Mouse (Mus musculus): ENCODE measurements at regions not wholly inside any gene's neighbourhood (a gene's known extent, or its start where the extent isn't known, plus 50 kb on each side); places are given as distances from the start of the nearest gene placed in this dataset.

DNA sequence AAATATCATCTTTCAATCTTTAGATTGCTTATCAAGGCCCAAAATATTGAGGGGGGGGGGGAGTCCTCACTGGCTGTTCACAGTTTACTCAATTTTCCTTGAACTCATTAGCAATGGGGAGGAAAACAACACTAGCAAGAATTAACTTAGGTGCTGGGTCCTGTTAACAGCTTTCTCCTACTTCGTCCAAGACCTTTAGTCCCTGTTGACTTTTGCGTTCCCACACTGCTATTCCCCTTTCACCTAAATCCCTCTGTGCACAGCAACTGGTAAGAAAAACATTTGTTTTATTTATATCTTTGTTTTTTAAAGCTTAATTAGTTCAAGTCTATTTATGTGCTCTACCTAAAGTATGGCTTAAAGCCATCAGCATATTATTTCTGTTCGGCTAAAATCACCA is 240.3 kb downstream of the Rnf152 start:
- no peak for DNase-seq

DNA sequence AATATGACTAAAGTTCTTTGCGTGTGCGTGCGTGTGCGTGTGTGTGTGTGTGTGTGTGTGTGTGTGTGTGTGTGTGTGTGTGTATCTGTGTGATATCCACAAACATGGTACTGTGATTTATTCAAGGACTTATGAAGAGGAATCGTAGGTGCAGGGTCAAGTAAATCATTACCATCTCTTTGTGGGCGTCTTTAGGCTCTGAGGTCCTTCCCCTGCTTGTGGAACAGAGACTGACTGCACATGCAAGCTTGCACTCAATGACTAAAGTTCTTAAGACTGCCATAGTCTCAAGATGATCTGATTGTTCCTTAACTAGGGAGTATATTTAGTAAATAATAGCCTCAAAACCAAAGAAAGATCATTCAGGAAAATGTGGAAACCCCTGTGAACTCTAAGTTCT is 241.1 kb downstream of the Rnf152 start:
- no peak for DNase-seq

DNA sequence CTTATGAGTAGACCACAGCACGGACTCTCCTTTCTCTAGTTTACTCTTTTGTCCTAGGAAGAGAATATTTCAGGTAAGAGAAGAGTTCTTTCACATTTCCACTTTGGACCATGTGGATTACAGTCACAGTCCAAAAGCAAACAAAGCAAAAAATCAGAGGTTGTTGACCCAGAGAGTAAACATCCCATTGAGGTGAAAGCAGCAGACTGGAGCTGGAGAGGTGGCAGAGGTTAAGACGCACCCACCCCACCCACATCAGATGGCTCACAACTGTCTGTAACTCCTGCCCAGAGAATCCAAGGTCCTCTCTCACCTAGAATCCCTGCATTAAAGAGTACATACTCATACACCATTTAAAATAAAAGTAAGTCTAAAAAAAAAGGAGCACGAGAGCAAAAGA is 241.7 kb downstream of the Rnf152 start:
- DNase-seq, result peak; percentile 34

DNA sequence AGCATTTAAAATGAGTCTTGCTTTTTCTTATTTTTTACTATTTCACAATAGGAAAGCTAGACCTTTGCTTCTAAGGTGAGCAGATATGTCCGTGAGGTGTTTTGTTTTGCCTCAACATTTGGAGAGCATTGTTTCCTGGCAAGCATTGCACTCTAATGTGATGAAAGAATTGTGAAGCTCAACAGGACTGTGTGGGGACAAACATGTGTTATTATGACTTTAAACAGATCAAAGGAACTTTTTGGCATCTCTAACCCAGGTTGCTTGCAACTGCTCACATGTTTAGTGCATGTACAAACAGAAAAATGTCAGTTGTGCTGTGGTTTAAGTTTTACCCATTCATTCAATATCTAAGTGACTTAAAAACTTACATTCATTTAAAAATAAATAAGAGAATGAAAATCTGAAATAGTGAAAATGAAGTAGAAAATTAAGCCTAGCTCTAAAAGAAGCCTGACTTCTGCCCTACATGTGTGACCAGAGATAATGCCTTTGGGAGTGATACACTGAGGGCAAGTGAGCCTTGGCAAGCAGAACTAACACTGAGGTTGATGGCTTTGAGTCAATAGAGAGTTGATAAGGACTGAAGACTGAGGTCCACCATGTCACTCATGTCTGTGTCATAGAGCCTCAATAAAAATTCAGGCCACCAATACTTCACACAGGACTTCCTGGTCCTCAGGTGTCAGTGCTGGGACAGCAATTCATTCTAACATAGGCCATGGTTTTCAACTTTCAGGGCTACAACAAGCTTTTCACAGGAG is 243.6 kb downstream of the Rnf152 start:
- no peak for DNase-seq

DNA sequence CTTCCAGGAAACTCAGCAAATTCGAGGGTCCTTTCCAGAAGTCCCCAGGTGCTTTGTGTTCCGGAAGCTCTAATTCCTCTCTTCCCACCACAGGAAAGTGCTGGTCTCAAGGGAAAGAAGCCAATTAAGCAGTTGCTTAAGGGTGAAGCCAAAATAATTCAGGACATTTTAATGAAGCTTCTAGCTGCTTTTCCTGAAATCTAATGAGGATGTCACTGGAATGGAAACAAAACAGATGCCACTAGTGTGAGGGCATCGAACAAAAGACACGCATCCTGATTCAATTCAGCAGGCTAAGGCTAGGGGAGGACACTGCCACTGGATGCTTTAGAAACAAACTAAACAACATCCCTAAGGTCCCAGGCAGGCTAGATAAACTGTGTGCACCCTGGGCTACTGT is 245.3 kb downstream of the Rnf152 start:
- DNase-seq, result no peak

DNA sequence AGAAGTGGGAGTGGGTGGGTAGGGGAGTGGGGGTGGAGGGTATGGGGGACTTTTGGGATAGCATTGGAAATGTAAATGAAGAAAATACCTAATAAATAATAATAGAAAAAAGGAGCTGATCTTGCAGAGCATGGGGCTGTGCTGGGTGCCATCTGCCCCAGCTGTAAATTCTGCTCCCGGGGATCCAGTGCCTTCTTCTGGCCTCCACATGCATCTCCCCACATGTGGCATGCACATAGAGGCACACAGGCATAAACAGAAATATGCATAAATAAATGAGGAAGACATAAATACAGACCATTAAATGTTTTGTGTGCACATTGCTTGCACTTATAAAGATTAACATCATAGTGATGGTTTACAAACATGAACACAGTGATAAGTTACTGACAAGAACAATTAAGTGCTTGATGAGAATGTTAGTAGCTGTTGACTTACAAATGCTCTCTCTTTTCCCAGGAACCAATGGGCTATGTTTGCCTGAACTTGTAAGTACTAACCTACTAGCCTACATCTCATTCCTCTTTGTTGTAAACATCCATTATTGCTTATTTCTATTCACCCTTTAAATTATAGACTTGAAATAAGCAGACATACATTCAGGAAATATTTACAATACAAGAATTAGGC is 245.8 kb downstream of the Rnf152 start:
- no peak for DNase-seq

DNA sequence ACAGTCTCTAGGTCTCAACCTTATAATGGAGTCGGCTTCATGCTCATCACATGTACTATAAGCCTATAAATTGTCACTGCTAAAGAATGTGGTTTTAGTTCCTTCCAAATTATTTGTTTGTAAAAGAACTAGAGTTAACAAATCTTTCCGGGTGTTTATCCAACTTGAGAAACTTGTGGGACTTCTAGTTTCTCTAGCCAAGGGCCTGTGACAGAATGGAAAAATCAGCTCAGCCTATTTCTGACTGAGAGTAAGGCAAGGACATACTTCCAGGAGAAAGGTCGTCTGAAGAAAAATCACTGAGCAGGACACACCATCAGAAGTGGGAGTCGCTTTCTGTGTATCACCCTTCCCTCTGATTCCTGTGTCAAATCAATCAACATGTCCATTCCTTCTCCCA is 248.7 kb downstream of the Rnf152 start:
- no peak for DNase-seq

DNA sequence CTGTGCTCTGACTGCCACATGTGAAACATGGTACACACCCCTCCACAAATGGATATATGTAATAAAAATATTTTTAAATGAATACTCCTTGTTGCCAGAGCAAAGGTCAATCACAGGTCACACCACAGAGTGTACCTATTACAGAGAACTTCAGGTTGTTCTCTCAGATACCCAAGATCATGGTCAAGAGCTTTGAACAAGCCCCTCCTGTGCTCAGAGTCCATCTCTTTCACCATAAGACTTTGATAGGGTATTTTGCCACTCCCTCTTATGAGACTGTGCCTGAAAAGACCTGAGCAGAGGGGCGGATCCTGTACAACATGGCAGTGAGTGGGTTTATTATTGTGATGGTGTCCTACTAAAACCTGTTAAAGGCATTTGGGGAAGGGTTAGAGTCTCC is 249.3 kb downstream of the Rnf152 start:
- DNase-seq, result no peak

DNA sequence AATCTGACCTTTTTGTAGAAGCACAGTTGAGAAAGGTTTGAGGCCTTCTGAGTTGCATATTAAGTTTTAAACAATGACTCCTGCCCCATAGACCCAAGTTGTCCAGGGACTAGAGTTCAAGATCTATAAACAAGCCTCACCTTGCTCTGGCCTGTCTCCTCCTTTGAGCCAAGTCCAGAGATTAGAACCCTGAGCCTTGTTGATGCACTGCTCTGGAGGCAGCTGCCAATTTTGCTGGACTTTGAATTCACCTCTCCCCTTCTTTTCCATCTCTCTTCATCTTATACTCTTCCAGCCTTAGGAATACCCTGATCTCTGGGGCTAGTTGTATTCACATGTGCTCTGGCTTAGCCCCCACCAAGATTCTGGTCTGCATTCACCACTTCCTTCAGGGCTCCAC is 251.3 kb downstream of the Rnf152 start:
- no peak for DNase-seq

DNA sequence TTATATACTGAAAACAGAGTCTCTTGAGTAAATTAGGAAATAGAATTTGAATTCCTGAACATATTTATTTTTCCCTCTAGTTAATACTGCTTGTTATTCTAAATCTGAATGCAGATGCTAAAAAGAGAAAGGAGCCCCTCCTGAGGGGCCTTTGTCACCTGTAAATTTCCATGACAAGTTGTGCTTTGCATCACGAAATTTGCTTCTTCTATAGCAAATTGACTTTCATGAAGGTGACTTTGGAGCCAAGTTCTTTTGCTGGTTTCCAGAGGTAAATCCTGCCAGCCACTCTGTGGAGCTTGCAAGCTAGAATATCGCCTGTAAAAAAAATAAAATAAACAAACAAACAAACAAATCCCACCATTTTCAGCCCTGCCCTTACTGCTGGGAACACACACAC is 261.4 kb downstream of the Rnf152 start:
- no peak for DNase-seq

DNA sequence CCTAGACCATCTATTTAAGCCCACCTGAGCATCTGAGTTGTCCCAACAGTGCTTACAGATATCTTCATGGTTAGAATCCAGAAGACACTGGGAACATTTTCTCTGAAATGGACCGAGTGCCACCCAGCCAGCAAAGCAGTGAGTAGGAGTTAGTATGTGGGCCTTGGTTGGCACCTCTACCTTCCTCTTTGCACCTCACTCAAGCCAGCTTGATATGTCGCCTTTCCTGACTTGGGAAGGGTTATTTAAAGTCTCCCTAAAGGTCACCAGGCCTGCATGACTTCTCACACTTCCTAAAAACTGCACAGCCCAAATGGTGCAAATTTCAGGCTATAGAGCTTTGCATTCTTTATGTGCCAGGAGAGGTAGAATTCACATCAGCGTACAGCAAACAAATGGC is 262.0 kb downstream of the Rnf152 start:
- no peak for DNase-seq

DNA sequence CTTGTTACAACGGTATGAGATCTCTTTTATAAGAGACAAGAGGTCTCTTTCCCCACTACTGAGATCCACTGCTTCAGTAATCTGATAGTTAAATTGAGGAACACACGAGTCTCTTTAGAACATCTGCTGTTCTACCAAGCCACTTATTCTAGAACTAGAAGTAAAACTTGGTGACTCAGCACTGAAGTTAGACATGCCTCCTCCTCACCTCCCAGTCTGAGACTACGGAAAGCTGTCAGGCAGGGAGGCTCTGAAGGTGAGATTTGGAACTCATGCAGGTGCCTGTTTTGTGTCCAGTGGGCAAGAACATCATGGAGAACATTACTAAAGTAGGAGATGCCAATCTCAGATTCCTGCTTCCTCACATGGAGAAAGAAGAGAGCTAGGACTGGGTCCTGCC is 262.6 kb downstream of the Rnf152 start:
- DNase-seq, result no peak

DNA sequence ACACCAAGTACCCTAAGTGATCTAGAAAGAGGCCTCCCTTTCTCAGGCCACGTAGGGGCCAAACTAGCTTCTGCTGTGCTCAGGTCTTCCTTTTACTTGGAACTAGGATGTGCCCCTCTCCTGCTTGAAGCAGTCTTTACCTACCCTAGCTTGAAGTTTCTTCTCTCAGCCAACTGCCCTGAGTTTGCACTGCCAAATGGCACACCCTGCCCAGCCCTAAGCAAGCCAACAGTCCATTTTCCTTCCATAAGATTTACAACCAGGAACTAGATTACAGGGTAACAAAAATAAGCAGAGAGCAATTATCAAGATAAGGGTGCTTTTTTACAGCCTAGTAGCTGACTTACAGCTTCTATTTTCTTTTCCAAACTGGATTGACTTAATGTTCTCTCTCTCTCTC is 263.5 kb downstream of the Rnf152 start:
- peak; percentile 15 for DNase-seq

DNA sequence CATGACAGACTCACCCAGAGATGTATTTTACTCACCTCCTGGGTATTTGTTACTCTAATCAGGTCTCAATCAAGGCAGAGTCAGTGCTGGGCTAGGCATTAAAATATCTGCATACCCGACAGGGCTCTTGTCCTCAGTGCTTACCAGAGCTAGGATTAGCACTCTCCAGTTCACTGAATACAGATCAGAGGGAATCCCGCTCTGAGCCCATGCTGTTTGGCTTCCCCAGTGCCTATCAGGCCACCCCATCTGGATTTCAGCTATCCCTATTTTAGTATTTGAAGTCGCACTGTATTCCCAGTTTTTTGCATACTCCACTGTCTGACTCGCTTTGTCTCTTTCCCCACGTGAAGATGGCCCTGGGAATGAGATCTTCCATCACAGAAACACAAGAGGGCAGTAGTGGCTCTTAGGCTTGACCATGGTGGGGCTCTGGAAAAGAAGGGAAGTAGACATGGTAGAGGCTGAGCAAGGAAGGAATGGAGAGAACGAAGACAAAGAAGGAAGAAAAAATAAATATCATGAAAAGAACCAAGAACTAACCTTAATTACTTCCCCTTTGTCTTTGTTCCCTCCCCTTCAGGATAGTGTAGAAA is 264.1 kb downstream of the Rnf152 start:
- DNase-seq, result peak; percentile 41

DNA sequence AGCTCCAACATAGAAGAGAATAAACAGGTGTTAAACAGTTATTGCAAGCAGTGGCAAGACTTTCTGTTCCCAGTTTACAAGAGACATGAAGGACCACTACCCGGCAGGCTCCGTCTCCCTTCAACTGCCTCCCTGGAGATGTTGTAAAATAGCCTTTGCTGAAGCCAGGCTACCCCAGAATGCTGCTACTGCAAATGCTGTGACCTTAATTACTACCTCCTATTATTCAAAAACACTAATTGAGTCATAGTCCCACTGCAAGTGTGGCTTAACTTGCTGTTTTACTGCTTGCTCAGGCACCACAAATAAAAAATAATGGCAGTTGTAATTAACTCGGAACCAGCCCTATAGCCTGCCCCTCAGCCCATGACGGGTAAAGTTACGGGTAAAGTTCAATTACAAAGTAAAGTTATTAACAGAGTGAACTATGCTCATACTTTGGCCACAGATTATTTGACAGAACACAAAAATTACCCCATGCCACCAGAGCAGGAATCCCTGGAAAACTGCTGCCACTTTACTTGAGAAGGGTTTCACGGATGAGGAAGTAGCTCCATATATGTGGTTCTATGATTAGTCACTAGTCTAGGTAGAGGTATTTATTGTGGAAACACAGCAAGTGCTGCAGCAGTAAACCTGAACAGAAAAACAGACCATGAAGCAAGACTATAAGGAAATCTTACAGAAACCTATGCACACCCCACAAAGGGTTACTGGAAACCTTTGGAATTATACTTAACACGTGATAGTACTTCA is 267.6 kb downstream of the Rnf152 start:
- DNase-seq, result peak; percentile 14

DNA sequence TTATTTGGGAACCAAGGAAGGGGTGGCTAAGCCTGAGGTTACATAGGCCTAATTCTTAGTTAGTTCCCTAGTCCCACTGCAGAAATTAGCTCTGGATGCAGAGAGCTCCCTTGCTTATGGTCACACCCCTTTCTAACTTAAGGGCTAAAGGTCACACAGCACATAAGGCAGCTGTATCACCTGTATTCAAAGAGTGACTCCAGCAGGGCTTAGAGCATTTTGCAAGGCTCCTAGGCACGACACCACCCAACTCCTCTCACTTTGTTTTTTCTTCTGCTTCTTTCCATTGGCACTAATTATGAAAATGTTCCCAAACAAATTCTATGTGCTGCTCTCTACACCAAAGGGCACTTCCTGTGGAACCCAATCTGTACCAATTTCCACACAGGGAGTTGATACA is 268.9 kb downstream of the Rnf152 start:
- DNase-seq, result no peak

DNA sequence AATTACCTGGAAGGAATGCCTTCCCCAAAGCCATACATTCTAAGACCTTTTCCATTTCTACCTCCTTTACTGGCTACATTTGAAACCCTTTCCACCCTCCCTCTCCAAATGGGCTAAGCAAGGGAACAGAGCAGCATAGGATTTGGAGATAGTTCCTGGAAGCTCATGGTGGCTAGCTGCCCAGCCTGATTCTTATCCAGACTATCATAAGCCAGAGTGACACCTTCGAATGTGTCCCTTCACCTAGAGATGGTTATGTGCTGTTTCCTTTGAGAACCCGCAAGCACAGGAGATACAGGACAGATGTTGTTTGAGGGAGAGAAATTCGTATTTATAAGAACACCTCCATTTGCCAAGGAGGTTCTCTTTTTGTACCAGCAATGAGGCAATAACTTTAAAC is 272.0 kb downstream of the Rnf152 start:
- no peak for DNase-seq

DNA sequence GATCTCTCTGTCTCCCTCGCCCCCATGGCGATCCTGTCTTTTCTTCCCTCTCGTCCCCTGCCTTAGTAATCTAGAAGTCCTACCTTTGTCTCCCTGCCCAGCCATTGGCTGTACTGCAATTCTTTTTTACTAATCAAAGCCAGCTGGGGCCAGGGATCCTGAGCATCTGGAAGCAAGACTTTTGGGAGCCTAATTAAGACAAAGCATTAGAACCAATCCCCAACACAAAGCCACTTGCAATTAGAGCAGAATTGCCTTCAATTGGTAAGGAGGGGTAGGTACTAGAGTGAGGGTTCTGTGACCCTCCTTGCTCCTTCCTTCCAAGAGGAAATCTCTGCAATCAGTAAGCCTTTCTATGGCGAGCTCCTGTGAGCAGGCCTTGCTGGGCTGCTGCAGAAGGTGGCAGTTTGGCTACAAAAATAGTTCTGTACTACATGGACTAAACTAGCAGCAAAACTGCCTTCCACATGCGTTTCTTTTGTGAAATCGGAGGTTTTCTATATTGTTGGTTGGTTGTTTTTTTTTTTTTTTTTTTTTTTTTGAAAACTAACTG is 272.9 kb downstream of the Rnf152 start:
- DNase-seq, result no peak

DNA sequence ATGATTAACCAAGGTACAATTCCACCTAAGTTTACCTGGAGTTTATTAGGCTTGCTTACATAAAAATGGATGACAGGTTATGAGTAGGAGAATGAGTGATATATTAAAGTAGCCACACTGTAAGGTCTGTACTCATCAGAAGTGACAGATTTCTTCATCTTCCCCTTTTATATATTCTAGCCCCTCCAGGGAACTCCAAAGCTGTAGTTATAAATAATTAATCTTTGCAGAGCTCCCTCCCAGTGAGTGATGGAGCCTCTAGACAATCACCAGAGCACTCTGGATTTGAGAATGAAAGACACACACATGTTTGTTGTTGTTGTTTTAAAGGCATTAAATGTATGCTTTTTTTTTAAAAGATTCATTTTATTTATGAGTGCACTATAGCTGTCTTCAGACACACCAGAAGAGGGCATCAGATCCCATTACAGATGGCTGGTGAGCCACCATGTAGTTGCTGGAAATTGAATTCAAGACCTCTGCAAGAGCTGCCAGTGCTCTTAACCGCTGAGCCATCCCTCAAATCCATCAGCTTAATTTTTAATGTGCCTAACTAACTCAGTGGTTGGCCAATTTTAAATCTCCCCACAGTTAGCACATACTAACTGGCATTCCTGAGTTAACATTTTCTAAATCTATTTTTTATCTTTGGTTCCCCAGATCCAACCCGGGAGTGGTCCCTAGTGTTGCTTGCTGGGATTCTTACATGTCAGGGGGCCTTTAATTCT is 273.5 kb downstream of the Rnf152 start:
- DNase-seq, result no peak

DNA sequence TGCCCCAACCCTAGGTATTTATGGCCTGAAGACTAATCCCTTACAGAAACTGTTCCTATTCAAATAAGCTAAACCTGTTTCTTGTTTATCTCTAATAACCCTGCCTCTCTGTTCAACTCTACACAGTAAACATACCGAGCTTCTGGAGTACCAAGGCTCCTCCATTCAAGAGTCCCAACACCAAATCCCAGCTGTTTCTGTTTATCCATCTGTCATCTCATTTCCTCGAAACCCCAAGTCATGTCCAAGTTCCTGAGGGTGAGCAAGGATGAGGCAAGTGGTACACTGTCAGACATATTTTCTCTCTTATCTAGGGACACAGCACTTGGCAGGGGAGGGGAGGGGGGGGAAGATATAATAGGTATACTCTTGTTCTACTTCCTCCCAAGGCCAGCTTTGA is 274.6 kb downstream of the Rnf152 start:
- DNase-seq, result no peak

DNA sequence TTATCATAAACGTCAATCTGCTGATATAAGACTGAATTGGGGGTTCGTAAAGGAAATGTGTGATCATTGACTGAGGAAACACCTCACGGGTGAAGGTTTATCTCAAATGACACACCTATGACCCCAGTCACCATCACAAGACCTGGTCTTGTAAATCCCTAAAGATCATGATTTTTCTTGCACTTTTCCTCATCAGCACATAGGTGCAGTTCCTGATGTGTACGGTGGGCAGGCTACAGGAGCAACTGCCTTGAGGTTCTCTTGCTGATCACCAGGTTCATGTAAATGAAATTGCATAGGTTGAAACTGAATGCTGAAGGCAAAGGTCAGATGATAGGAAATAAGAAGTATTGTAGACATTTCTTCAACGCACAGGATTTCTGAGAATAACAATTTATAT is 277.1 kb downstream of the Rnf152 start:
- DNase-seq, result no peak

DNA sequence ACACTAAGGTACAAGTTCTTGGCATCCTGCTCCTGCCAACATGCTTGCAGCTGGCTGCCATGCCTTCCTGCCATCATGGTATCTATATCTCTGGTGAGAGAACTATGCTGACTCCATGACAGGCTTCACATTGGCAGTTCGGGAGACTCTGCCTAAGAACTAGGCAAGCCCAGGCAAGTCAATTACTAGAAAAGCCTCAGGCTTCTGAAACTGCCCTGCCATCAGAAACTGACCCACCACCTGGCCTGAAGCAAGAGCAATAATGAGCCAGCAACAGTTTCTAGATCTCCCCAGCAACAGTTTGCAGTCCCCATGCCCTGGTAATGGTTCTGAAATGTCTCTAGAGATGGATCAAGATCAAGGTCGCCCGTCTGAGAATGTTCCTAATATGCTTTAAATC is 280.8 kb downstream of the Rnf152 start:
- no peak for DNase-seq

DNA sequence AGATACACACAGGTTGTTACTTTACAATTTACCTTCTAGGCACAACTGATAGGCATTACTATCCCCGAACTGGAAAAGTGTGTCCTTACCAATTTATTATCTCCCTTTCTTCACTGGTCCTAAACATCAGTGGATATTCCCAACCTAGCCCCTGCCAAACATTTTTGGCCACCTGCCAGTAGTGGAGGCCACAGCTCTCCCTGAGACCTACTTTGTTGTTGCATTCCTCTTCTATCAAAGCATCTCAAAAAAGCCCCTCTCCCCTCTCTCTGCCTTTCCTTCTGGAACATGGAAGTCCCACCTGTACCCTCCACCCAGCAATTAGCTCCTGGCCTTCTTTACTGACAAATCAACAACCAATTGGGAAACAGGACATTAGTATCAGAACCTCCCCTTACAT is 282.2 kb downstream of the Rnf152 start:
- DNase-seq, result peak; percentile 25
